Comparison of ENCODE assay signal across 19 mouse cellular contexts in genomic region chr17:88345433-88345832, GRCm38 (mm10).
"Had no signal": no experiment of that assay in that cellular context is flagged by ENCODE, and none has a peak within 500 bp of the region (broad histone marks: within the 10 kb centered on the region; RNA-seq: fewer than 3 reads in every experiment).

No protein-coding gene starts in this region.

- H3K4me1 ChIP-seq: liver, embryonic 15.5 days; lung, embryonic 15.5 days; megakaryocyte, embryonic 14.5 days; neural tube, embryonic 12.5 days; stomach, embryonic 15.5 days had no signal

- DNase-seq: liver, postnatal 0 days; lung, adult 2 months; lung, postnatal 14 days; lung, postnatal 36 days; right cerebral cortex, postnatal 14 days; thymus, adult 2 months; thymus, postnatal 25 days had no signal

- ATAC-seq: liver, postnatal 0 days; lung, postnatal 0 days; midbrain, embryonic 13.5 days; midbrain, embryonic 16.5 days had no signal

- H3K36me3 ChIP-seq: liver, embryonic 15.5 days; lung, embryonic 15.5 days; midbrain, embryonic 13.5 days; neural tube, embryonic 12.5 days; stomach, embryonic 15.5 days had no signal

- H3K4me3 ChIP-seq: liver, embryonic 15.5 days; lung, embryonic 15.5 days; megakaryocyte, embryonic 14.5 days; midbrain, embryonic 13.5 days; myocyte; neural tube, embryonic 12.5 days; stomach, embryonic 15.5 days had no signal

- H3K9me3 ChIP-seq: liver, embryonic 15.5 days; lung, embryonic 15.5 days; midbrain, embryonic 13.5 days; neural tube, embryonic 12.5 days; stomach, embryonic 15.5 days had no signal

- H3K9ac ChIP-seq: liver, embryonic 15.5 days; liver, postnatal 0 days; lung, embryonic 15.5 days; midbrain, embryonic 13.5 days; neural tube, embryonic 12.5 days; stomach, embryonic 15.5 days had no signal

- H3K27me3 ChIP-seq: liver, embryonic 15.5 days; lung, embryonic 15.5 days; megakaryocyte, embryonic 14.5 days; midbrain, embryonic 13.5 days; neural tube, embryonic 12.5 days; stomach, embryonic 15.5 days had no signal

- H3K4me2 ChIP-seq: liver, embryonic 15.5 days; lung, embryonic 15.5 days; midbrain, embryonic 11.5 days; midbrain, embryonic 13.5 days; neural tube, embryonic 12.5 days; stomach, embryonic 15.5 days had no signal

- H3K27ac ChIP-seq: liver, embryonic 15.5 days; lung, embryonic 15.5 days; macrophage; midbrain, embryonic 13.5 days; neural tube, embryonic 12.5 days; stomach, embryonic 15.5 days; stomach, postnatal 0 days had no signal
